Mouse (Mus musculus): ENCODE results near the gene Eif2ak1.

The Eif2ak1 gene

GRCm38 (mm10) chr5:143897635-143898330, 80.2 kb downstream of the Eif2ak1 start, which contains the start of gene Ankrd61:
Gene Ankrd61 (minus strand): TSS chr5:143897685.
- no peak for DNase-seq (ENCODE audit: low spot score in 2 of 2)

- peak in 1 of 2 experiments; percentile 30 for DNase-seq (ENCODE audit: low spot score in 2 of 2)
These were observed 84.5 kb downstream of the Eif2ak1 start for GRCm38 (mm10) chr5:143902111-143902510.

GRCm38 (mm10) chr5:143903813-143904212, 86.2 kb downstream of the Eif2ak1 start:
- no peak for DNase-seq (ENCODE audit: low spot score in 2 of 2)

GRCm38 (mm10) chr5:143906429-143906828, 88.8 kb downstream of the Eif2ak1 start:
- DNase-seq (ENCODE audit: low spot score in 2 of 2): no peak

- no peak for DNase-seq (ENCODE audit: low spot score in 2 of 2)
These were observed 91.3 kb downstream of the Eif2ak1 start for GRCm38 (mm10) chr5:143908926-143909325.

- DNase-seq (ENCODE audit: low spot score in 2 of 2): peak; percentile 94 to 96
These were observed 92.1 kb downstream of the Eif2ak1 start, which contains the start of the genes Aimp2 and Pms2 for GRCm38 (mm10) chr5:143909417-143910400. Gene Aimp2 (minus strand): TSS chr5:143909847. Gene Pms2 (plus strand): TSS chr5:143909964.

- DNase-seq (ENCODE audit: low spot score in 2 of 2): no peak
These were observed 98.6 kb downstream of the Eif2ak1 start for GRCm38 (mm10) chr5:143916221-143916620.

GRCm38 (mm10) chr5:143917418-143917817, 99.8 kb downstream of the Eif2ak1 start:
- peak; percentile 46 to 54 for DNase-seq (ENCODE audit: low spot score in 2 of 2)

GRCm38 (mm10) chr5:143918120-143918519, 100.5 kb downstream of the Eif2ak1 start:
- DNase-seq (ENCODE audit: low spot score in 2 of 2): no peak

GRCm38 (mm10) chr5:143924781-143925452, 107.3 kb downstream of the Eif2ak1 start:
- no peak for DNase-seq (ENCODE audit: low spot score in 2 of 2)

GRCm38 (mm10) chr5:143927875-143928274, 110.3 kb downstream of the Eif2ak1 start, which contains the start of gene Gm42421:
Gene Gm42421 (plus strand): TSS chr5:143928175.
- no peak for DNase-seq (ENCODE audit: low spot score in 2 of 2)

GRCm38 (mm10) chr5:143929291-143929690, 111.7 kb downstream of the Eif2ak1 start:
- no peak for DNase-seq (ENCODE audit: low spot score in 2 of 2)

GRCm38 (mm10) chr5:143930656-143931055, 113.1 kb downstream of the Eif2ak1 start:
- DNase-seq (ENCODE audit: low spot score in 2 of 2): no peak

- DNase-seq (ENCODE audit: low spot score in 2 of 2): no peak
These were observed 114.4 kb downstream of the Eif2ak1 start for GRCm38 (mm10) chr5:143931863-143932580.

GRCm38 (mm10) chr5:143932831-143933230, 115.2 kb downstream of the Eif2ak1 start, which contains the start of gene Rsph10b:
Gene Rsph10b (plus strand): TSS chr5:143933035.
- DNase-seq (ENCODE audit: low spot score in 2 of 2): no peak

- no peak for DNase-seq (ENCODE audit: low spot score in 2 of 2)
These were observed 115.8 kb downstream of the Eif2ak1 start for GRCm38 (mm10) chr5:143933414-143933813.

- no peak for DNase-seq (ENCODE audit: low spot score in 2 of 2)
These were observed 116.3 kb downstream of the Eif2ak1 start for GRCm38 (mm10) chr5:143933875-143934274.

GRCm38 (mm10) chr5:143936156-143936555, 118.6 kb downstream of the Eif2ak1 start:
- no peak for DNase-seq (ENCODE audit: low spot score in 2 of 2)

- no peak for DNase-seq (ENCODE audit: low spot score in 2 of 2)
These were observed 124.0 kb downstream of the Eif2ak1 start for GRCm38 (mm10) chr5:143941588-143941987.

- no peak for DNase-seq (ENCODE audit: low spot score in 2 of 2)
These were observed 125.9 kb downstream of the Eif2ak1 start for GRCm38 (mm10) chr5:143943231-143944125.
